Mouse (Mus musculus): ENCODE data around the gene Fhl3. TPM values are rescaled to one million over a fixed set of nuclear protein-coding genes. Genes with fewer than 3 reads are reported as not detected.

The Fhl3 gene
- 1.4 TPM for polyA plus RNA-seq (2017; shearing (Covaris generic))

DNA sequence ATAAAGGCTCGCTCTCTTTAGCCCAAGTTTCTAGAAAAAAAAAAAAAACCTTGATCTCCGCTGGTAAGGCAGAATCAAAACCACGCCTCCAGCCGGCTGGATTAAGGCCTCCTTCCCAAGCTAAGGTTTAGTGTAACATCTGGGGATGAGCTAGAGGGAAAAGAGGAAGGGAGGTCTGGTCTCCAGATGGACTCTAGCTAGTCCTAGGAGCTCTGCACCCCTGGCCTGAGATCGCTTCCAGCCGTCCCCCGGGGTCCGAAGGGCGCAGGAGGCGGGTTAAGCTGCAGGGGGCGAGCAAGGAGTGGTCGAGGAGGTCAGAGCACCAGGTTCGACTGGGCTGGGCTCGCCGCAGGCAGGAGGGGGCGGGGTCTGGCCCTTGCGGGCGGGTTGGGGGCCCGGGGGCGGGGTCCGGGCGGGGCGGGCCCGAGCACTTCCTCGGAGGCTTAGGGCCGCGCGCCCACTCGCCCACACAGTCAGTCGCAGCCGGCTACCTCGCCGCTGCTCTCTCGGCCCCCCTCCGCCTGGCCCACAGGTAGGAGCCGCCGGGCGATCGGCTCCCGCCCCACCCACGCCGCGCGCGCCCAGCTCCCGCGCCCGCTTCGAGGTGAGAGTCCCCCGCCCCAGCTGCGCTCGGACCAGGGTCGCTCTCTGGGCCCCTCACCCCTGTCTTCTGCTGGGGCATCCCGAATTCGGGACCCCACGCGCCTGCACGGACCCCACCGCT lies at the start of gene Fhl3:
Fhl3 (plus strand) TSS at position 454 of the 724 bp plus-strand sequence.

DNA sequence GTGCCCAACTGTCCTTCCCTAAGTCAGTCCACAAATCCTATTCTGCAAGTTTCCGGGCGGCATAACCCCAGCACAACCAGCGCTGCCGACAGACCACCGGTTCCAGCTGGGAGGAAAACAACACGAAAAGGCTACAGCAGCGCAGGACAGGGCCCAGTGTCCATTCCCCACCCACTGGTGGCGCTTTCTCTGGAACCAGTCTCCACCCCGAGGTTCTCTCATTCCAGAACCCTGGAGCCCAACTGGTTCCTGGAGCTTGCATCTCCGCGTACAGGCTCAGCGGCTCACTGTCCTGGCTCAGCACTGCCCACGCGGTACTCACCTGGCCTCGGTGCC lies 44.0 kb upstream of the Fhl3 start, which contains the start of gene Pou3f1:
Pou3f1 (plus strand) TSS at position 290 of the 336 bp plus-strand sequence.

DNA sequence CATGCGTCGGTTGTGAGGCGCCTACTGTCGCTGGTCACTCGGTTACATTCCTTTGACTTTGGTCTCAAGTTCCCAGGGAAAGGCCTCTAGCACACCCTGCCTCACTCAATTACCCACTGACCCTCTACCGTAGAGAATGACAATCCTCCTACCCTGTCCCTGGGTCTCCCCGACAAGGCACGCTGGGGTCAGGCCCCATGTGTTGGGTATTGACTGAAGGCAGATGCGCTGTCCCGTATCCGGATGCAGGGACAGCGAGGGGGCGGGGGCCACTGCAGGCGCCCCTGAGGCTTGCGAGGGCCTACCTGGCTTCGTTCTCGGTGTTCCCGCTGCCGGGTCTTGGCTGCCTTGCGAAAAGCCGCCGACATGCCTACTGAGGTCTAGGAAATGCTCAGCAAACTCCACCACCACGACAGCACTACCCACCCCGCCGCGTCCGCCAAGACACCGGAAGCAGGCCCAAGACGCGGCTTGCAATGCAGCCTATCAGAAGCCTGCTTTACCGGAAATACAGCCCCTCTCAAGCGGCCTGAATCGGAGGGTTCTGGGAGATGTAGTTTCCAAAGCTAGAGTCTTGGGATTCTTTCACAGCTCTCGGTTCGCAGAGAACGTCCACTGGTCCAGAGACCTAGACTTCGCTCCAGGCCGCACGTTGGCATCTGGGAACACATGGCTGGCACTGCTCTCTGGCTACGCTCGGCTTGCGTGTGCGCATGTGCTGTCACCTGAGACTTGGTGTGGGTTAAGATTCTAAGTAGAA lies 7.2 kb upstream of the Fhl3 start, which contains the start of gene Utp11:
Utp11 (minus strand) TSS at position 466 of the 760 bp plus-strand sequence.

DNA sequence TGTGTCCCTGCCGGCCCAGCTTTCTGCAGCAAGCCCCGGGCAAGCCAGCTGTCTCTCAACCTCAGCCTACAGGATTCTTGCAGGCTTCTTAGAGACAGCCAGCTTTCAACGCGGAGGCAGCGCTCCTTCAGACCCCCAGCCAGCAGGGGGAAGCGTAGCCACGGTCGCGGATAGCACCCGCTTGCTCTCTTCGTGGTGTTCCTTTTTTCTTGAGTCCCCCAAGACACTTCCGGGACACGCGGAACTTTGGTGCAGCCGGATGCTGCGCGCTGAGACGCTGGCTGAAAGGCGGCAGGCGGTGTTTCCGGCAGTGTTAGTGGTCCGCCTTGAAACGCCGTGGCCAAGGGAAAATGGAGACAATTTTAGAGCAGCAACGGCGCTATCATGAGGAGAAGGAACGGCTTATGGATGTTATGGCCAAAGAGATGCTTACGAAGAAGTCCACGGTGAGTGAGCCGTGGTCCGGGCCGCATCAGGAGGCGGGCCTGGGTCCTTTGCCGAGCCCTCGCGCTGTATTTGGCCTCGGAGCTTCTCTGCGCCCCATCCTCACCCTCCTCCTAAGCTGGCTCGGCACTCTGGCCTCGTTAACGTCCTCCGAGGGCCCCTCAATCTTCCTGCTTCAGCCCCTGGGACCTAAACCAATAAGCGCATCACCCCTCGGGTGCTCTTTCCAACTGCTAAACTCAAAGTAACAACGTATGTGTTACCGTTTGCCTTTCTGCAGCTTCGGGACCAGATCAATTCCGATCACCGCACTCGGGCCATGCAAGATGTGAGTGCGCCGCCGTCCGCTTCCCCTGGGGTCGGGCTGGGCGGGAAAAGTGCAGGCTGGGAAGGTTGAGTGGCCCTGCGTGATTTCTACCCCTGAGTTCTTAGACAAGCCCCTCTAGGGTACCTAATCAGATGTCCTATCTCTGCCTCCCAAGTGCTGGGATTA lies 14.3 kb downstream of the Fhl3 start, which contains the start of gene Sf3a3:
Sf3a3 (plus strand) TSS at position 232 of the 937 bp plus-strand sequence.

DNA sequence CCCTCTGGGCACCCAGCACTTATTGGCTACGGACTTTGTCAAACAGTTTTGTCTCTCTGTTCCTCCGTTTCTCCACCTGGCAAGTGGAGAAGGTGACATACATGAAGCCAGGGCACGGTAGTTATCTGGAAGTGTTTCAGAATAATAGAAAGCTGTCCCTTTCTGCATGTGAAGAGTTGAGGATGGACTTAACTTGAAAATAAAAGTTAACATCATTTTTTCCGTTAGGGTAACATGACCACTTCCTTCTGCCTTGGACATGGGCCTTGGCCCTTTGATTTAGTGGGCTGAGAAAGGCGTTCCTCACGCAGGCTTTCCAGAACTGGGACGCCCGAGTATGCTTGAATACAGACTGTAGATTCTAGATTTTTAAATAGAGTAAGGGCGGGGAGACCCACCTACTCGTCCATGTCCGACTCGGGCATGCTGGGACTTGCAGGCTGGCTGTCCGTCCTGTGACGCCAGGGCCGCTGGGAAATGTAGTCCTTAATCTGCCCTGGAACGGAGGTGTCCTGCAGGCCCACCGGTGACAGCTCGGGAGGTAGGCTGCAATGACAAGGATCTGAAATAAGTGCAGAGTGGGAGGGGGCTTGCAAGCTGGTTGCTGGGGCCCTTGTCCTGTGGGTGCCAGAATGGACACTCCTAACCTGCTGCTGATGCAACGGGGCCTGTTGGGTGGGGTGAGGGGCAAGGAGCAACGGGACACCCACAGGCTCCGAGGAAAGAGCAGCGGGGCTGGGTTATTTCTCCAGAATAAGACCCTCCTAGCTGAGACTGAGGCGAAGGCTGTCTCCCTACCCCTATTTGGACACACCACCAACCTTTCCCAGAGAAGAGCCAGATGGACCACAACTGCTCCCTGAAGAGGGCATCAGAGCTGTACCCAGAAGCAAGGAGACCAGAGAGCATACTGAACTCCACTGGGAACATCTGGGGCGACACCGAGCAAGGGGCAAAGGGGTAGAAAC lies 41.2 kb downstream of the Fhl3 start, which contains the start of gene Inpp5b:
Inpp5b (plus strand) TSS at position 475 of the 968 bp plus-strand sequence.

Other genes starting within 250 kb of the Fhl3 start
- gene 3100002H09Rik, start 89.9 kb upstream of the Fhl3 start, polyA plus RNA-seq (2017; shearing (Covaris generic)), result not detected
- not detected for gene Pou3f1, start 43.9 kb upstream of the Fhl3 start, polyA plus RNA-seq (2017; shearing (Covaris generic))
- 79.6 TPM for gene Utp11, start 7.1 kb upstream of the Fhl3 start, polyA plus RNA-seq (2017; shearing (Covaris generic))
- gene Sf3a3, start 14.1 kb downstream of the Fhl3 start, polyA plus RNA-seq (2017; shearing (Covaris generic)), result 134 TPM
- 153 TPM for gene Inpp5b, start 41.1 kb downstream of the Fhl3 start, polyA plus RNA-seq (2017; shearing (Covaris generic))
- 20.6 TPM for gene Mtf1, start 101.4 kb downstream of the Fhl3 start, polyA plus RNA-seq (2017; shearing (Covaris generic))
- gene Yrdc, start 150.0 kb downstream of the Fhl3 start, polyA plus RNA-seq (2017; shearing (Covaris generic)), result 2.5 TPM
- 6.1 TPM for gene 1110065P20Rik, start 150.5 kb downstream of the Fhl3 start, polyA plus RNA-seq (2017; shearing (Covaris generic))
- gene Maneal, start 161.5 kb downstream of the Fhl3 start, polyA plus RNA-seq (2017; shearing (Covaris generic)), result 0.20 TPM
- gene Epha10, start 180.2 kb downstream of the Fhl3 start, polyA plus RNA-seq (2017; shearing (Covaris generic)), result not detected
- gene 9930104L06Rik, start 236.3 kb downstream of the Fhl3 start, polyA plus RNA-seq (2017; shearing (Covaris generic)), result 12.8 TPM
- 16.6 TPM for gene Cdca8, start 238.6 kb downstream of the Fhl3 start, polyA plus RNA-seq (2017; shearing (Covaris generic))